Mouse (Mus musculus) cerebellum, adult 9-10 months (tissue): ENCODE results near the gene Pdgfb.

Experiments used
- DNase-seq: peaks from one replicate; pipeline ENCODE4 v3.0.0; 2022

The Pdgfb gene

DNA sequence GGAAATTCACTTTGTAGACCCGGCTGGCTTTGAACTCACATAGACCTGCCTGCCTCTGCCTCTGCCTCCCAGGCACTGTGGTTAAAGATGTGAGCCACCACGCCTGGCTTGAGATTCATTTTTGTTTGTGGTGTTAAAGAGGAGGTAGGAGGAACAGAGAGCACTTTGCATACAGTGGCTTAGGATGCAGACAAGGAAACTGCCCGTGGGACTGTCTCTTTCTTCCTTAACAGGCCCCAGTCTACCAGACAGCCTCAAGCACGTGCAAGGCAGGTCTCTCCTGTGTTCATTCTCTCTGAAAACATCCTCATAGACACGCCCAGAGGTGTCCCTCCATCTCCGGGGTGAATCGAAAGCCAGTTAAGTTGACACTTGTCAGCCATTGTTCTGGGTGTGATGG is 19.6 kb upstream of the Pdgfb start:
- DNase-seq = no peak

DNA sequence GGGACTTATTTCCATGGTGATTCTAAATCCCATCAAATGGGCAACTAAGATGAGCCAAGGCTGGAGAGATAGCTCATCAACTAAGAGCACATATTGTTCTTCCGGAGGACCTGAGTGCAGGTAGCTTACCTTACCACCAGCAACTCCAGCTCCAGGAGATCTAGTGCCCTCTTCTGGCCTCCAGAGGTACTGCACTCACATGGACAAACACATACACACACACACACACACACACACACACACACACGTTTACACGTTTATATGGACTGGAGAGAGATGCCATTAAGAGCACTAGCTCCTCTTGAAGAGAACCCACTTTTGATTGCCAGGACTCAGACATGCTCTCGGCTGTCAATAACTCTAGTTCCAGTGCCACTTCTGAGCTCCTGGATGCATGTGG is 16.4 kb upstream of the Pdgfb start:
- no peak for DNase-seq

DNA sequence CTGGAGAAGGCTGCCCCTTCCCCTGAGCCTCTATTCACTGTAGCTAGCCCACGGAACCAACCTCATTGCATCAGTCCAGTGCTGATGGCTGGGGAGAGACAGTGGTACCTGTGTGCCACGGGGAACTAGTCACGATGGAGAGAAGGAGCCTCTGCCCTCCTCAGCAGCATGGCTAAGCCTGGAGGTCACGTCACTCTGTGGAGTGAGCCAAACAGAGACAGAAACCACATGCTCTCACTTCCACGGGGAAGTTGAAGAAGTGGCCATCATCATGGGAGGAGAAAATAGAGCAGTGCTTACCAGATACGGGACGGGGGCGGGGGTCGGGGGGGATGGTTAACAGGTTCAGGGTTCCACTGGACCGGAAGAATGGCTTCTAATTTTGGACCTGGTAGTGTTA is 15.6 kb upstream of the Pdgfb start:
- DNase-seq = no peak

DNA sequence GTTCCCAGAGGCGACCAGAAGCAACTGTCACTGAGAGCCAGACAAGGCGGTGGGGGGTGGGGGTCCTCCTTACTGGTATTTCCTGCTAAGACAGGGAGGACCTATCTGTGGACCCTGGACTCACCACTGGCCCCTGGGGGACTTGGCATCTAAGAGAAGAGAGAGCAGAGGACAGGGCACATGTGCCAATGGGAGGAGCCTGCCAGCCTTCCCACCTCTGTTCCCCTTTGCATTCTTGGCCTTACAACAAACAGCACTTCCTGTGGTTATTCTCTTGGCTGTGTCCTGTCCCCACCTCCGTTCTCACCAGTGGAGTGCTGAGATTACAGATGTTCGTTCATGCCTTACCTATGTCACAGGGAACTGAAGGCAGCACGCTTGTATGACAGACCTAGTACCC is 14.1 kb upstream of the Pdgfb start:
- DNase-seq = no peak

DNA sequence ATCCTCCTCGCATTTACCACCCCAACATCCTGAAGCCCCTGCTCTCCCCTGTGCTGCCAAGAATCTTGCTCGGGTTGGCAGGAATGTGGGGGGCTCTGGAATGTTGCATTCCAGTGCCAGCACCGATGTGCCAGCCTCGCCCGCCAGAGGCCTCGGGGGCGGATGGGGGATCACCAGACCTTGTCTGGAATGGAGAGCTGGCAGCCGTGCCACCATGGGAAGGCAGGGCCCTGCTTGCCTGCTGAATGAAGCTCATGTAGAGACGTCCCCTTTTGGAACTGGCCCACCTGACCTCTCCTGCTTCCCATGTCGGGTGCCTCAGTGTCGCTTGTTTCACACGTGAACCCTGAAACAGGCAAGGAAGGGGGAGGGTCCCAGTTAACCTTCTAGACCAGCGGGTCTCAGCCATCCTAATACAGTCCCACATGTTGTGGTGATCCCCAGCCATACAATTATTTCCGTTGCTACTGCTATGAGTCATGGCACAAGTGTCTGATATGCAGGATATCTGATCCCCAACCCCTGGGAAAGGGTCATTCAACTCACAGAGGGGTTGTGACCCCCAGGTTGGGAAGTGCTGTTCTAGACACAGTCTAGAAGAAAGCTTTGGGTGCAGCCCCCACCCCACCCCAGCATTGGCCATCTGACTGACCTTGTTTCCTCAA is 12.0 kb upstream of the Pdgfb start:
- DNase-seq = no peak

DNA sequence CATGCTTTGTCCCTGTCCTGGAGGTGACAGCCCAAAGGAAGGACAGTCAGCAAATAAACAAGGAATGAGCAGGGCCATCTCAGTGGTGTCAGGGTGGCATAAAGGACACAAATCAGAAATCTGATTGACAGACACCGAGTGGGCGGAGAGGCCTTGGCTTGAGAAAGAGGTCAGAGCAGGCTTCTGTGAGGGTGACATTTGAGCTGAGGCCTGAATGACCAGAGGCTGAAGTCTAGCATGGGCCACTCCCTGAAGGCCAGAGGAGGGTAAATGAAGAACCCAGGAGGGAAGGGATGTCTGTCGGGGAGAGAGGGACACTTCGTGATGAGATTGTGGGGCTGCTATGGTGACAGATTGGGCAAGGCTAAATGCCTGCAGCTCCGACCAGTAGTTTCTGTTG is 11.3 kb upstream of the Pdgfb start:
- no peak for DNase-seq

DNA sequence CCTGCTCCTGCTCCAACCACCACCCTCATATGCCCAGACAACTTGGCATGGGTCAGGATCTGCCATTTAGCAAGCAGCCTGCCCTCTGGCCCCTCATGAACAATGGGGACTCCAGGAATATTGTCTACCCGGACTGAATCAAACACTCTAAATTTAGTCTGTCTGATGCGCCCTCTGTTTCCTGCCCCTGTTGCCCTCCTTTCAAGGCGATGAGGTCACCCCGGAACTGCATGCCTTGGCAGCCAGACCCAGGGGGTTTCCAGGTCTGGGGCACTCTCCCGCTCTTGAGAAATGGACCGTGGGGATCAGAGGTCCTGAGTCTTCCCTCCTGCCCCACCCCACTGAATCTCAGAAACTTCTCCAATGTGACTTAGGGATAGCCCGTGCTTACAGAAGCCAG is 10.8 kb upstream of the Pdgfb start:
- no peak for DNase-seq

DNA sequence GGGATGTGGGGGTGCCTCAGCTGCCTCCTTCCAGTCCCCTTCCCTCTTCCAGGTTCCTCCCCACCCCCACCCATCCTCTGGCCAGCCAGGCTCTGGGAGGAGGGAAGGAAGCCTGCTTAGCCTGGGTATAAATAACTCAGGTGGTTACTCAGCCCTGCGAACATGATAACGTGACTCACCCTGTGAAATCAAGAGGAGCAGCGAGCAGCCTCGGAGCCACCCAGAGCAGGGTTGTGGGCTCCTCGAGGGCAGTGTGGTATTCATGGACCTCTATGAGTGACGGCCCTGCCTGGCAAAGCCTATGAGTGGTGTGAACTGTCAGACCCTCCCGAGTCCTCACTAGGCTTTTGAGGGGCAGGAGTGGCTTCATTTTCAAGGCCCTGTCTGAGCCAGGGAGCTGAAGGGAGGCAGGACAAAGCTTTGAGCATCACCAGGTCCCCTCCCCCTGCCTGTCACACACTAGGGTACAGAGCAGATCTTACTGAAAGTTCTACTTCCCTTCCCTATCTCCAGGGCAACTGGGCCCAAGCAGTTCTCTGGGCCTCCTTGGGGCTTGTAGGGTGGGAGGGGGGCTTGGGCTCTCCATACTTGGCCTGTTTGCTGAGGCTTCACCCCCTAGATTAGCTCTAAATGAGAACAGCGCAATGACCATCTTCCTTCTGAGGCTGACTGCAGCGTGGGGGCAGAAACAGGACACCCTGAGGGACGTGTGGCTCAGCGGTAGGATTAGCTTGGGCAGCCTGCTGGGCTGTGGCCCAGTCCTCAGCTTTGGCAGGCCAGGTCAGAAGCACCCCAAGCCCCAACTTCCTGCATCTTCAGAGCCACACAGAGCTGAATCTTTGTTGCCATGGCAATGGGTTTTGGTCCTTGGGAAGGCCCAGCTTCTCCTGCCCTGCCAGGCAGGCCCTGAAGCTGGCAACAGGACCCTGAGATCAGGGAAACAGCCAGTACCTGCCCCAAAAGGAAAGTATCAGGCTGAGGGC is 9.8 kb upstream of the Pdgfb start:
- no peak for DNase-seq

DNA sequence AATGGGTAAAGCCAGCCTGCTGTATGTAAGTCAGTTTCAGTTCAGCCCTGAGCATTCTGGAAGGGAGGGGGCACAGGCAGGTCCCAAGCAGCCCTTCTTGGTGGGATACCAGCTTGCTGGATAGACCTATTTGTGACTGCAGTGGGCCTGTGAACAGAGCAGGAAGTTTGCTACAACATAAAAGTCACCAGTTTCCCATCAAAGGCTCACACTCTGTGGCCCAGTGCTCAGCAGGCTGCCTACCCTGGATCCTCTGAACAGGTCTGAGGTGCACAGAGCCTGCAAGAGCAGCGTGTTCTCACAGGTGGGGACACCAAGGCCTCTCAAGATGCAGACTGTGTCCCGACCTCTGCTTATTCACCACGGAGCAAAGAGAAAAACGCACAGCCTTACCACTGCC is 5.7 kb upstream of the Pdgfb start:
- DNase-seq = no peak

DNA sequence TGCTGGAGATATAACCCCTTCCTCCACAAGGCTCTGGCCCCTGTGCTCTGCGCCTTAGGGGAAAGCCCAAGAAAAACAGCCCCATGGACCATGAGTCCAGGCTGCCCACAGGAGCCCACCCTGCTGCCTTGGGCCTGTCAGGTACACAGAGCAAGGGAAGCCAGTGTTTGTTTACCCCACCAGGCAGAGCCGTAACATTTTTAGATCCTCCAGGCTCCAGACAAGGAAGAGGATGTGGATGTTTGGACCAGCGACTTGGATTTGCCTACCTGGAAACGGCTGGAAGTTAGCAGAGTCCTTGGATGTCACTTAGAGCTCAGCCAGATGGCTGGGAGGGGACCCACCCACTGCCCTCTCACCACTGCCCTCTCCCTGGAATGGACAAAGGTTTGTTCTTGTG is 4.8 kb upstream of the Pdgfb start:
- DNase-seq = no peak

DNA sequence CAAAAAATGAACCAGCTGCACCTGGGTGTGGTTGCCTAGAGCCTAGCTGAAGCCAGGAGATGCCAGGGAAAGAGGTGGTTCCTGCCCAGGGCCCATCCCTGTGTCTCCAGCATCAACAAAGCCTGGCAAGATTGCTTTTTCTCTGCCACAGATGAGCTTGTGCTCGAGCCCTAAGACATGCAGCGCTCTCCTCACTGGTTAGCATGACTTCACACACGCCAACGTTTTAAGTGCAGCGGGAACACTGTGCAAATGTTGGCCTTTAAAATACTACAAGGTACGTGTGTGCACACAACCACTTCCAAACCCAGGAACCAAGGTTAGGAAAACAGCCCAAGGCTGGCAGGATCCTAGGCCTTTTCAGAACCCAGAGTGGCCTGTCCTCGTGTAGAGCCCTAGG is 4.4 kb upstream of the Pdgfb start:
- DNase-seq = no peak

DNA sequence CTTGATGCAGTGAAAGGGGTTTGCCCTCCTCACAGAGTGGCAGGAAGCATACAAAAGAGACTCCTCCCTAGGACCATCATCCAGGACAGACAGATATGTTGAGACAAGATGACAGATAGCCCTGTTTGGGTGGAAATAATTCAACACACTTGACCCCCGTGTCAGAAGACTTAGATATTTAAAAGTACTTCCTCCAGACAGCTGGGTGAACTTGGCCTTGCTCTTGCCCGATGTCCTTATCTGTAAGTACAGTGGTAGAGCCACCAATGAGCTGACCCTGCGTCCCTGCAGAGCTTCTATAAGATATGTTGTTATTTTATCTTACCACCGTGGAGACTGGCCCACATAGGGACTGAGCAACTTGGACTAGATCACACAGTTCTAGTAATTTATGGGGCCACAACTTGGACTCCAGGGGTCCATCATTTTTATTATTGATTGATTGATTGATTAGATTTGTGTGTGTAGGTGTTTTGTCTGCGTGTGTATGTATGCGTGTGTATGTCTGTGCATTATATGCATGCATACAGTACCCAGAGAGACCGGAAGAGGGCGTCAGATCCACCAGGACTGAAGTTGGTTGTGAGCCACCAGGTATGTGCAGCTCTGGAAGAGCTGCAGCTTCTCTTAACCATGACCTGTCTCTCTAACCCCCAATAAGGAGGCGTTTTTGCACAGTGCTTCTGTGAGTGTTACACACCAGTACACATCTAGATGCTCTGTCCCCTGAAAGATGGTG is 2.0 kb upstream of the Pdgfb start:
- no peak for DNase-seq

DNA sequence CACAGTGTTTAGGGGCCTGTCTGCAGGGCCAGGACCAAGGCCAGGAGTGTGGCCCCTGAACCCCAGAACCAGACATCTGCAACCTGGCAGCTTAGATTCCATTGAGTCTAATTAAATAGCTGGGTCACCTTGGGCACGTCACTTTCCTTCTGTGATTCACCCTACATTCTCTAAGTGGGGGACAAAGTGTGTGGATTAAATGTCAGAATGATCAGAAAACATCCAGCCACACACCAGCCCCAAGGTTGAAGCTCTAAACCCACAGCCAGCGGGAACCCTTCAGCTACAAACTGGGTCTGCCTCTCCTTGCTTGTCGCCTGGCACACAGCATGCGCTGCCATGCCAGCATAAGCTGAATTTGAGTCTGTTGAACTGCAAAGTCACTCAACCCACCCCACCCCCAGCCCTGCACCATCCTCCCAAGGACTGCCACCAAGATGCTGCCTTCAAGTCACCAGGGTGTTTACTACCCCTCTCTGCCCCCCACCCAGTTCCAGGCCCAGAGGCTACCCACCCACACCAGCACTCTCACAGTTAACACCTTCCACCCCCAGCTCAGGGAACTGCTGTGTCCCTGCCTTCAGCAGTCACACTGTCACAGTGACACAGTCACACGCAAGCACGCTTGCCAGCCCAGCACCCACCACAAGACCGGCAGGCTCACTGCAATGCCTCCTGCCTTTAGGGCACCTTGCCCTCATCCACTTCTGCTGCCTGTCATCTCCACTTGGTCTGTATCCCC is 605 bp upstream of the Pdgfb start:
- no peak for DNase-seq

DNA sequence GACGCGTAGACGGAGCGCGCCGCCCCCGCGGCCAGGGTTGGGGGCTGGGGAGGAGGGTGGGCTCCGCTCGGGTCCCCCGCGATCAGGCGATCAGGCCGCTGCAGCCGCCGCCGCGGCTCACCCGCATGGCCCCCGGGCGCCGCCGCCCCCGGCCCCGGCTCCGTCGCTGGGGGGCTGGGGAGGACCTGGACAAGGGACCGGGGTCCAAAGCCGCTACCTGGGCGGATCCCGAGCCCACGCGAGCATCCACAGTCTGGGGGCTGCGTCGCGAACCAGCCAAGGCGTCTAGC is 801 bp downstream of the Pdgfb start:
- DNase-seq = peak; percentile 24

DNA sequence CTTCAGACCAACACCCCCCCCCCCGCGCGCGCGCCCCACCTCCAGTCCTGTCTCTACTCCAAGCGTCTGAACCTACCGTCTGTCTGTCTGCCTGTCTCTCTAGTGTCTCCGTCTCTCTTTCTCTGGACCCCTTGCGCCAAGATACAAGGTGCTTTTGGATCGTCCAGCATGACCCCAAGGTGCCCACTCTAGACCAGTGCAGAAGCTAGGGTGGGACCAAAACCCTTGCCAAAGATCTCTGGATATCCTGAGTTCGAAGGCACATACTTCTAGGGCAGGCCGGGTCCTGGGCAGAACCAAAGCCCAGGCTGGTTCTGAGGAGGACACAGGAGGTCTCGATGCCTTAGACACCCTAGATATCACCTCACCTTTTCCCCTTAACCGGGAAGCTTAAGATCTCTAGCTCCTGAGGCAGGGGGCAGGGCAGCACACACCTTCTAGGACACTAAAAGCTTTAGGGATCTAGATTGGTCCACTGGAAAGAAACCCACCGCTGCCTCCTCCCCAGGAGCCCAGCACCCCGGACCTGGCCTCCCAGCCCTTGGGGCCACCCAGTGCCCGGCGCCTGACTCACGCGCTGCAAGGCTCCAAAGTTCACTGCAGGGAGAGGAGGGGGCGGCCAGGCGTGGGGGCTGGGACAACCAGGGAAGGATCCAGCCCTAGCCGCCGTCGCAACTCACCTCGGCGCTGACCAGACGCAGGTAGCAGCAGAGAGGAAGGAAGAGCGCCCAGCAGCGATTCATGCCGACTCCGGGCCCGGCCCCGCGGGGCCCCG is 1.3 kb downstream of the Pdgfb start:
- peak; percentile 49 for DNase-seq

DNA sequence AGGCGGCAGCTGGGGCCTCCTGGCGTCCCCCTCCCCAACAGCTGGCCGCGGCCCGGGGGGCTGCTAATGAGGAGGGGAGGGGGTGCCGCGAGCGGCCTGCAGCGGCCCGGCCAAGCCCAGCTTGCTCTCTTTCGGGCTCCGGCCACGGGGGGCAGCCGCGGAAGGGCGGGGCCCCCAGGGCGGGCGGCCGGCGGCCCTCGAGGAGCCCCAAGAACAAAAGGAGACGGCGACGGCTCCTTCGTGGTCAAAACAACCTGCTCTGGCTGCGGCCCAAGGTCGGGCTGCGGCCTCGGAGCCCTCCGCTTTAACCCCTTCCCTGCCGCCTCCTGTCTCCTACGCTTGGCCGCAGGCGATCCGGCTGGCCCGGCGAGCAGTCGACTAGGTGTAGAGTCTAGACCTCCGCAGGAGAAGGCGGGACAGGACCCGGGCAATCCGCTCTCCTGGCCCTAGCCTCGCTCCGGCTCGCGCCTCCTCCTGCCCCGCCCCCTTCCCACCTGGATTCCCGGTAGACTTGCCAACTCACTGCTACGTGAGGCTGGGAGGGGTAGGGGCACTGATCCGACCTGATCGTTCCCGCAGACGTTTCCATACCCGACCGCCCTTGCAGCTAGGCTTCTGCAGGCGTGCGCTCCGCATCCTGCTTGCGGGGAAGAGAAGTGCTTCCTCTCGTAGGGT is 2.1 kb downstream of the Pdgfb start:
- DNase-seq = peak; percentile 83

DNA sequence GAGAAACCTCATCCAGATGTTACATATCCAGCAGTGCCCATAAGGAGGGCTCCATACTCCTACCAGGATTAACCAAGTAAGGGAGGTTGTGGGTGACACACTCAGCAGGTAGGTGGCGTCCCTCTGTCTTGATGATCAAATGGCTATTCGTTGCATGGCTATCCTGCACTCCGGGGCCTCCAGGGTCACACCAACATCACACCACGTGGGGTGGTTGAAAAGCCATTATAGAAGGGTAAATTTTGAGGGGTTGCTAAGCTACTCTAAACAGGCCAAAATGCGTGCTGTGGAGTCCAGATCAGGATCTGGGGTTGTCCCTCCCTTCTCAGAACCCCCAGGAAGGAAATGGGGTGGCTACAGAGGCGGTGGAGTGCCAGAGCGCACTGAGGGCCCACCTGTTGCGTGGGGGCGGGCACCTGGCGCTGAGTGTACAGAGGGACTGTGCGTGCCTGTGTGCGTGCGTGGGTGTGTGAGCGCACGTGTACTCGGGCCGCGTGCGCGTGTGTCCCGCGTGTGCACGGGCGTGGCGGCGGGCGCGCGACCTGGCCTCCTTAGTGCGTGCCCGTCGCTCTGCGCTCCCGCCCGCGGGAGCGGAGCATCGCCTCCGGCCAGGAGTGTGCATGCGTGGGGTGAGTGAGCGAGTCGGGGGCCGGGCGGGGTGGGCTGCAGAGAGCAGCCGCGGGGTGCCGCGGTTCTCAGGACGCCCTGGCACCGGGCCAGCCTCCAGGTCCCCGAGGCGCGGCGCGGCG is 2.8 kb downstream of the Pdgfb start:
- DNase-seq = peak; percentile 88

DNA sequence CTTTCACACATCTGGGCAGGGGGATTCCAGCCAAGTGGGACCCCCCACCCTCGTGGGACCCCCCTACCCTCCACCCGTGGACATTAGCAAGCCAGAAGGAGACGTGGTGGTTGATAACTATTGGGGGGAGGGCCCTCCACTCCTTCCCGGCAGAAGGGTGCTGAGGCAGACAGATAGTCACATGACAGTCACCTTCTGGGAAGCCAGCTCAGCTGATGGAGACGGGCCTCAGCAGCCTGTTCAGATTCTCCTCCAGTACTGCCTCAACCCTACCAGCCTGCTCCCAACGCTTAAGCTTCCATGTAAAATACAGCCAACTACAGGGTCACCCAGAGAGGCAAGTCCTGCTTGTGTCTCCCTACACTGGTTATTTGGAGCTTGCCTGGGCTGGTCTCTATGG is 3.6 kb downstream of the Pdgfb start:
- DNase-seq = peak; percentile 24

DNA sequence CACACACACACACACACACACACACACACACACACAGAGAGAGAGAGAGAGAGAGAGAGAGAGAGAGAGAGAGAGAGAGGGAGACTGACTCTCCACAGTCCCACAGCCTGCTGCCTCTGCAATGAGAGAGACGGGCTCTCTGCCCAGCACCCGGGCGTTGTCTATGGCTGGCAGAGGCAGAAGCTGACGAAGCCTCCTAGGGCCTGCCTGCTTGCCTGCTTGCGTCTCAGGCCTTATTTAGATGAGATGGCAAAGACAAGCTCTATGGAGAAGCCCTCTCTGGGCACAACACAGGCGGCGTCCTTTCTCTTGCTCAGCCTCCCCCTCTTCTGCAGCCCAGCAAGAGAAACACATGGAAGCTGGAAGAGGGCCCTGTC is 4.6 kb downstream of the Pdgfb start:
- peak; percentile 26 for DNase-seq

DNA sequence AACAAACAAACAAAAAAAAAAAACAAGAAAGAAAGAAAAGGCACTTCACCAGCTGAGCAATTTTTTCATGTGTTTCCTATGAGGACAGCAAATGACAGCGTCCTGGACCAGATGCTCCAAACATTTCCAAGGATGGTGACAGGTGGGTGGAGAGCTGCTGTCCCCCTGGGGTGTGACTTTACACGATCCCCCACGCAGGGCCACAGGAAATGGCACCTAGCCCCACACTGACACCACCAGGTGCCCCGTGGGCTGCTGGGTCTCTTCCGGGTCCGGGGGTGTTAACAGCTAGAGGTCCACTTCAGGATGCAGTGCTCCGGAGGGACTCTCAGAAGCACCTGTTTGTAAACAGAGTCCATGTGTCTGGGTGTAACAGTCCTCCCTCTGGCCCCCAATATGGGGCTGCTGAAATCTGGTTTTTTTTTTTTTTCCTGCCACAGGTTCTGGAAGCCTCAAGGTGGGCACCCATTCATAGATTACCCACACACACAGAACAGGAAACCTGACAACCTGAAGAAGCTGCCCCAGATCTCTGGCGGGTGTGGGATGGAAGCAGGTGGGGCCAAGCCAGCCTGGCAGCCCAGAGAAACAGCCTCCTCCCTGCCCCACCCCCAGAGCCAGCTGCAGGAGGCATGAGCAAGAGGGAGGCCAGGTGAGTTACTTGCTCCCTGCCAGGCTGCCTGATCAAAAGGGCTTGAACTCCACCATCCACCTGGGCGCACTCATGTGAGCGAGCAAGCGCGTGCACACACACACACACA is 5.2 kb downstream of the Pdgfb start:
- no peak for DNase-seq
